Mouse (Mus musculus) mesoderm, embryonic 11.5 days (tissue): ENCODE data around the gene Cep63.
A peak's percentile ranks its signal among the peaks of the same experiment; 100 is the strongest.

ENCODE experiments used
- DNase-seq: peaks from one replicate; pipeline ENCODE4 v3.0.0-alpha.2; 2012; ENCODE audit warnings: low read depth, low spot score

Gene Cep63

DNA sequence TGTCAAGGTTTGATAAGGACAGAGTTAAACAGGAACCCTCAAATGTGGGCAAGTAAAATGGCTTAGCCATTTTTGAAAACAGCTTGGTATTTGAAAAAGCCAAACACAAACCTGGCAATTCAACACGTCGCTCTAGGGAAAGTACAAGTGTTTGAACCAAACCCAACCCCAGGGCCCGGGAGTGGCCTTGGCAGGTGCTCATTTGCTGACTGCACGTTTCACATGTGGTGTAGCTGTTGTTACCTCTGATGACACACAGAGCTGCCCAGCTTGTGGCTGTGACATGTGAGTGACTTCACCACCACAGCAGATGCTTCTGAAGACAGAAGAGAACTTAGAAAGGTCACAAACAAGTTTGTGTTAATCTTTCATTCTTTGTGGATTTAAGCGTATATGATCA lies 53.4 kb downstream of the Cep63 start:
- no peak for DNase-seq

DNA sequence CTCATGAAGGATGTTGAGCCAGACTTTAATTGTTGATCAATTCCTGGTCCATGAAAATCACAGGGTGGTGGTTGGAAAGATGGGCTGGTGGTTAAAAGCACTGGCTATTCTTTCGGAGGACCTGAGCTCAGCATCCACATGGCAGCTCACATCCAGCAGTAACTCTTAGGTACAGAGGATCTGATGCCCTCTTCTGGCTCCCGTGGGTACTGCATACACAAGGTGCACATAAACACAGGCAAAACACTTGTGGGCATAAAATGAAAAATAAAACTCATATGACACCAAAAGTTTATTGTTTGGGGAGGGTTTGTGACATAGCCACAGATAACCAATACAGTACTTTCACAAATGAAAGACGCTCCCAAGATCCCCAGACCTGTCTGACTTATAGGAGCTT lies 67.9 kb downstream of the Cep63 start:
- DNase-seq, result no peak

DNA sequence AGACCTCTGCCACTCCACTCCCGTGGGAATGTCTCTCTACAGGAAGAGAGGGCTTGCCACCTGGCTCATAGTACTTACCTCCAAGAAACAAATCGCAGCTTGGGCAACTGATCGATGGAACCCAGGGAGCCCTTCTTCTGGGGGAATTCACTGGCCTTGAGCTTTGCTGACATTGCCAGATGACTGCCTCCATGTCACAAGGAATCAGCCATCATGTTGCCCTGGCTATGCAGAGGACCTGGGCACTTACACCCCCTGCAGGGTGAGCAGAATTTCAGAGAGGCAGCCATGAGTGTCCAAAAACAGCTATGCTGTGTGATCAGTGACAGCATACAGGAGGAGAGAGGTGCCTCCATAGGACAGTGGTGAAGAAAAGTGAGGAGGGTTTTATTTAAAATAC lies 72.6 kb downstream of the Cep63 start:
- no peak for DNase-seq

DNA sequence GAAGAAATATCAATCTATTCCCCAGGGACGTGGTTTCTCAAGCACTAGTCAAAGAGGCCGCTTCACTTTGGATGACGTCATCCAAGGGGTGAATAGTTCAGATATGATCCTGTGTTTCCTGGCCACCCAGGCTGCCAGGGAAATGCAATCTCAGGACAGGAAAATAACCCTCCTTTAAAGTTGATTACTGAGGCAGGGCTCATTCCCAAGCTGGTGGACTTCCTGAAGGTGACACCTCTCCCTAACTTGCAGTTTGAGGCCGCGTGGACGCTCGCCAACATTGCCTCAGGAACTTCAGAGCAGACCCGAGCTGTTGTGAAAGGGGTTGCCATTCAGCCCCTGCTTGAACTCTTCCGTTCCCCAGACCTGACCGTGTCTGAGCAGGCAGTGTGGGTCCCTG lies 74.6 kb downstream of the Cep63 start:
- peak; percentile 32 for DNase-seq

DNA sequence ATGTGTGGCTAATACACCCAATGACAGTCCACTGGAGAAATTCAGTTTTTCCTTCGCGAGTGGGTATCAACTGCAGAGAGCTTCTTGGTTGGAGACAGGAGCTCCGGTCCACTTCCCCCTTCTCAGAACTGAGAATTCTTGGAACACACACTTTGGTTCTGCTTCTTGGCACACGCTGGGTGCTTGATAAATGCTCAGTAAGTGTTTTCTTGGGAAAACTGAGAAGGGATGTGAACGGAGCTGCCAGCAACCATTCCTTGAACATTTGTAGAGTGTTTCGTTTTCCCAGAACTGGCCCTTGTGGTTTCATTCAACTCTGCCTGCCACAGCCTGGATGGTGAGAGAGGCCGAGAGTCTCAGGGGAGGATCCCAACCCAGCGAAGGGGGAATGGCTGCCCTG lies 77.1 kb downstream of the Cep63 start:
- no peak for DNase-seq

DNA sequence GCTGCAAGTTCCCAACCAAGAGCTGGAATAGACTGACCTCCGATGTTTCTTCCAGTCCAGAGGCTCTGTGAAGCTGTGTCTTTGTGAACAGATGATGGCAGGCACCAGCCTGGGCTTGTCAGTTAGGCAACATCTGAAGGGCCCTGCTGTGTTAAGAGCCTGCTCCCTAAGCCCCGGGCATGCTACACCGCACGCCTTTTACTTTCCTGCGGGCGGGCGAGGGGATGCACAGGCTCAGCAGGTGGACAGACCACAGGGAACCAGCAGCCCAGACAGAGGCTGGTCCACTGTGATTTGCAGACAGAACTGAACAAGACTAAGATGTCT lies 79.3 kb downstream of the Cep63 start:
- no peak for DNase-seq

DNA sequence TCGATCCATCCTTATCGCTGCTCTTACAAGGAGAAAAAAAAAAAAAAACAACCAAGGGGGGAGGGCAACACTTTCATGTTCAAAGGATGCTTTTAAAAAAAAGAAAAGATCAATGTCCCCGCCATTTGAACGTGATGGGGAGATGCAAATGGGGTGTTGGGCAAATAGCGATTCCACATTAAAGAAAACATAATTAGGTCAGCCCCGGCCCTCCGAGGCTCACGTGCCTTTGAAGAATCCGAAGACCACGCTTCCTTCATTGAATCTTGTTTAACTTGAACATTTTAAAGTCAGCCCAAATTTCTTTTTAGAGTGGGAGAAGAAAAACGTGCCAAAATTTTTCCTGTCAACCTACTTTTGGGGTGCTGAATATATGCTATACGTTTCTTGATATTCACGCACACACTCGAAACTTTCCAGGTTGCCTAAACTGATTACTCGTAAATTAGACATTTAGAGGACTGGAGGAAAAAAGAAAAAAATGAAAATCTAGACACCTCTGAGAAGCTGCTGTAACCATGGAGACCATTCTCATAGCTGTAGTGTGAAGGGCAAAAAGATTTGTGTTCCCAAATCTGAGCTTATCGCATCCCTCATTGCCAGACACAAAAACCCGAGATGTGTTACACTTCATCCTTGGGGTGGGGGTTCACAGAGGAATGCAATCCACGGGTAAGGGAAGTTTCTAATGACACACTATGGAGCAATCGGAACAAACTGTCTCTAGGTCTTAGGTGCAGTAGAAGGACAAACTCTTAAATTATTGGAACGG lies 79.9 kb downstream of the Cep63 start:
- DNase-seq, result no peak

DNA sequence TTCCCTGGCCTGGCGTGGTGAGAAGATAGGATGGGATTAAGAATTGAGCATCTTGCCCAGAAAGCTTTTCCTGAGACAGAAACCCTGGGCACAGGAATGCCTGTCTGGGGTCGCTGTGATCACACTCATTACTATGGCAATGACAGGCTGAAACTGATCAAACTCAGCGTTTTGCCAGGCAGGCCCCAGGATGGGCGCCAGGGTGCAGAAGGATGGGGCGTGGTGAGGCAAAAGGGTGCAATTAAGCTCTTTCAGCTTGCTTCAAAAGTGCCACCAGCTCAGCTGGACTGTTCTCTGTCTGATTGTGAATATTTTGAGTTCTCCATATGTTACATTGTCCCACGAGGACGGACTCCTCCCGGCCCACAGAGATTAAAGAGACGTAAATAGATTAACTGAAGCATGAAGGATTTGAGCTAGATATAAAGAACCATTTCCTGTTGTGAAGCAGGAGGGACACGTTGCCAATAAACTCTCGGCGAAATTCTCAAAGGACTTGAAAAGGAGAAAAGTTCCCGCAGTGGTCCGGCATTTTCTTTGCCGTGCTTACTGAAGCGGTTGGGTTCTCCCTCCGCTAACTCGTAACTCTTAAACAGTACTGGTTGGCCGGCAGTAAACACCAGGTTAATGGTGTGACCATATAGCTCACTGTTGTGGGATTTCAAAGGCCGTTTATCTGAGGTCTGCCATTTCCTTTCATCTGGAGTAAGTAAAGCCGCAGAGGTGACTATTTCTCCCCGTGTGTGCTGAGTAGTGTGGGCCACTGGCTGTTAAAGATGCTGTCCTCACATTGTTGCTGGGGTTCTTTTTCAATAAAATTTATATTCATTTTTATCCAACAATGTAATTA lies 80.7 kb downstream of the Cep63 start:
- DNase-seq, result peak; percentile 17

DNA sequence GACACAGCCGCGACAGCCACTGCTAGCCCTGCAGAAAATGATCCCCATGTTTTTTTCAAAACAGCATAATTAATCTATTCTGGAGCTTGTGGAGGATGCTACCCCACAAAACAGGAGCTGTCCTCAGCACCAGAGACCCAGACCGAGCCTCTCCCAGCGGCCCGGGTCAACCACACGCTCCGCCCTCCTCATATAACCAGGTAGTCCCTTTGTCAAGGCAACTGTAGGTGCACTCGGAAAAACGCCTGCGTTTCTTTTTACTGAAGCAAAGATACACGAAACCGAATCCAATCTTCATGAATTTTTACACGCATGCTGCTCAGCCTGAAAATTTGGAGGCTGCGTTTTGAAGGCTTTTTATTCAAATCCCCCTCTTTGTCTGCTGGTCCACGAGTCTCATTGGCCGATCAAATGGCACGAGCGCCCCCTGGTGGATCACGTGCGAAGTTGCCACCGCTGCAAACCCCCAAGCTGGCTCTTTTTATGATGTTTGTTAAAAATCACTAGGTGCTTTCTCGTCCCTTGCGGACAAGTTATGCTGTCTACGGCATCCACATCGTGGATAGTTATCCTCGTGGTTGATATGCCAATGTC lies 81.5 kb downstream of the Cep63 start:
- DNase-seq, result peak; percentile 91

DNA sequence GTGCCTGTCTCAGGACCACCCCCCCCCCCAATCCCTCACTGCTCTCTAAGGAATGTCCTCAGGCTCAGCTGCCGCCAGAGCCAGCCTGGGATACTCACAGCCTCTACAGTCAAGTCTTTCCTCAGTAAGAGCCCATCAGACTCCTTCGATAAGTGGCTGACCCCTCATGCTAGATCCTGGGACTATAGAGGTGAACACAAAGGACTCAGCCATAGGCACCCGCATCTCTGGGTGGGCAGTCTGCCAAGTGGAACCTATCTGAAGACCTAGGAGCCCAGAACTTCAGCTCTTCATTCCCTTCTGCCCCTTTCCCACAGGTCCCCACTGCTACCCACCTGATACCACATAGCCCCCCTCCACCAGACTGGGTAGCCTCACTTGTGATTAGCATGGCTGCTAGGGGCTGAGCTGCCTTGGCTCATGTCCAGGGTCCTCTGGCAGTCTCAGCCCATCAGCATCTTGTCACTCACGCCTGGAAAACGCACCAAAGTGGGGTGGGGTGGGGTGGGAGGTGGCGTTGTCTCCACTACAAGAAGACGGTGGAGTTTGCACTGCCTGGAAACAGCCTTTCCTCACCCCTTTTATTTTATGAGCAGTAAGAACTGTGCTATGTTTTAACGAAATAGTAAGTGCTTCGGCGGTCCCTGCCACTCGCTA lies 82.1 kb downstream of the Cep63 start:
- DNase-seq, result peak; percentile 21

DNA sequence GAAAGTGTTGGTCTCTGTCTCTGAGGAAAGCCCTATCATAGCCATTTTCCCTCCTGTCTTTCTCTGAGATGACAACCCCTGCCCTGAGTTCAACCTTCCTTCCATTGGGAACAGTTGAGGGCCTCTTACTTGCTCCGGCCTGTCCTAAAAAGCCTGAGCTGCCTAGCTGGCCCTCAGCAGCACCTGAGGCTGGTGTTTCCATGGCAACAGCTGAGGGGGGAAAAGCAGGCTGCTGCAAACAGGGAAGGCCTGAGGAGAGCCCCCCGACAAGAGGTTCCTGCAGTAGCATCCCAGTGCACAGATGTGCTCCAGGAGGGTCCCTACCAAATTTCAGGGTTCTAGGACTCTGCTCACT lies 82.6 kb downstream of the Cep63 start:
- no peak for DNase-seq

DNA sequence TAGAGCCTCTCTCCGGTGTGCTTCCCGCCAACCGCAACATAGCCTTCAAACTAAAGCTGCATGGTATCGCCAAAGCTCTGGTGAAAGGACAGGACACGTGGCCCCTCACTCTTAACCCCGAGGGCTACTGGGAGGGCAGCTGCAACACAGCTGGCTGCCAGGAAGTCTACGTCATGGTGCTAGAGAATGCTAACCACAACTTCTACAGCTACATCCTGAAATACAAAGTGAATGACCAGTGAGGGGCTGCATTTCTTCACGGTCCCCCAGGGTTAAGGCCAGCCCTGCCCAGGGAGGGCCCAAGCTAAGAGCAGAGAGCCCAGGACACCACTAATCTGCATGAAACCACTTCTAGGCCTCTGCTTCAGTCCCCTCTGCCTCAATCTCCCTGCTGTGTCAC lies 83.8 kb downstream of the Cep63 start:
- DNase-seq, result no peak

DNA sequence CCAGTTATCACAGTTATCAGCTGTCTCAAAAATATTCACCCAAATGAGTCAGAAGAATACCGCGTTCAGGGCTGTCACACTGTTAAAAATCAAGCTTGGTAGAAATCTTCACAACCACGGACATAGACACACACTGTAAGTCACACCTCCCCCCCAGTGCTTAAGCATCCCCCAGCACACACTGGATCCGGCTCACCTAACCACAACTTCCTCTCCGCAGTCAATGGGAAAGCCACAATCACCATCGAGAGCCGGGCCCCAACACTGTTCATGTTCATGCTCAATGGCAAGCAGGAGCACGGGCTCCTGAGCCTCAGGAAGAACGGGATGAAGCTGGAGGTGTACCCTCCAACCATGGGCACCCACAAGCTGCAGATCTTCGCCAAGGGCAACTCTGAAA lies 84.7 kb downstream of the Cep63 start:
- DNase-seq, result no peak

DNA sequence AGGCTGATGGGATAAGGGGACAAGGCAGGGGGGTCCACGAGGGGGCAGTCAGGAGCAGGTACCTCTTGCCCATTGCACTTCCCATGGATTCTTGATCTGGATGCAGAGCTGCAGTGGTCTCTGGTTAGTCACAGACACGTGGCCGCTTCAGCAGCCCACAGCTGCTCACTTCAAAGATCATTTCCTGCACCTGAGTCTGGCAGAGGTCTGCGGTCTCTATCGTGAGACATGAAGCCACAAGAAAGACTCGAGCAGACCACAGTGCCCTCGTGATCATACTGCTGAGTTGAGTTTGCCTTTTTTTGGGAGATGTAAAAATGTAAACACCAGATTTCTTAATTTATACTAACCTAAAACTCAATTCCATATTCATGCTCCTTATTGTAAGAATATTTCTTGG lies 86.6 kb downstream of the Cep63 start:
- DNase-seq, result no peak

DNA sequence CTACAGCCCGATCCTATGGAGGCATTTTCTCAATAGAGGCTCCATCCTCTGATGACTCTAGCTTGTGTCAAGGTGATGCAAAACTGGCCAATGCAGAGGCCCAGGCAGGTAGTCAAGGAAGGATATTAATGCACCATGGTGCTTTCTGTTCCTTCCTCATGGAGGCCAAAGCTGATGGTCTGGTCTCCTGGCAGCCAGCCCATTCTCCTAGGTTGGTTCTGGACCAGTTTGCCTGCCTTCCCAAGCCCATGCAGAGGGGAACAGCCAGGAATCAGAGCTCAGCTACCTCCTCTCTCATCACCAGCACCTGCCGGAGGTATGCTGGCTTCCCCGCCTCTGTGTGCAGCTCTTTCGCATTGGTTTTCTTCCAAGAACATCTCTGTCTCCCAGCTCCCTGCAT lies 89.4 kb downstream of the Cep63 start:
- DNase-seq, result no peak
